Mouse (Mus musculus) heart, postnatal 25 days (tissue): ENCODE results near the gene Rhot2. TPM values are rescaled to one million over a fixed set of nuclear protein-coding genes. Genes with fewer than 3 reads are reported as not detected.

ENCODE experiments used
- DNase-seq: peaks from one replicate; pipeline ENCODE4 v3.0.0; 2022; ENCODE audit warnings: low spot score
- intact Hi-C: fragments of 180-260 bp; cut with DNase I; formaldehyde crosslinking; loops from one replicate; pipeline ENCODE4 v1.15.1; 2025
- total RNA-seq, 2 experiments: library from RNA; stranded (reverse); gene quantifications; 2 replicates each; pipeline ENCODE4 v1.2.3; 2021

The Rhot2 gene
- total RNA-seq, result 100 to 1,000 TPM; 120 to 125 TPM

DNA sequence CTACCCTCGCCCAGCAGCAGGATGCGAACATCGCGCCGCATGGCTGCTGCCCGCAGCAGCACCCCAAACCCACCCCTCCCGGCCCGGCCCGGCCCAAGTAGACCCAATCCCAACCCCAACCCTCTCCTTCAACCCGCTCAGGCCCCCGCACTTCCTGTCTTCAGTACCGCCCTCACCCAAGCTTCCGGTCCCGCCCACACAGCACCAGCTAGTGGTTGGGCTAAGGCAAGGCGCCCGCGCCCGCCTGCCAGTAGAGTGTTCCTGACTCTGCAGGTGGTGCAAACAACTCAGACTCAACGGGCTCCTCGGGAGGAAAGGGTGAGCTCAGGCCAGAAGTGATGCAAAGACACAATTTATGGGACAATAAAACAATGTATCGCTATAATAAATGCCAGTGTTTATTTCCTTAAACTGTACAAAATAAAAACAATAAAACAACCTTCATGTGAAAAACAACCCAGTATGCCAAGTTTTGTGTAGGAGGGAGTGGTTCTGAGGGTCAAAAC, at the start of gene Rhot2:
Gene Rhot2 (minus strand): TSS at position 456 of the 506 bp plus-strand sequence.
- intact Hi-C loops, result loop anchor here (1.0 kb wide), 1 partner anchor 15 kb away; no protein-coding TSS in a partner anchor

GRCm38 (mm10) chr17:25893975-25894617, 49.4 kb upstream of the Rhot2 start:
- intact Hi-C loops, result loop anchor here (1.0 to 10.0 kb wide), 5 partner anchors 19 to 198 kb away; partner anchors contain the start of genes Decr2, Nhlrc4 and Pigq
- DNase-seq, result no peak

More for the DNA sequence above, at the start of gene Rhot2:
- peak; percentile 89 for DNase-seq

DNA sequence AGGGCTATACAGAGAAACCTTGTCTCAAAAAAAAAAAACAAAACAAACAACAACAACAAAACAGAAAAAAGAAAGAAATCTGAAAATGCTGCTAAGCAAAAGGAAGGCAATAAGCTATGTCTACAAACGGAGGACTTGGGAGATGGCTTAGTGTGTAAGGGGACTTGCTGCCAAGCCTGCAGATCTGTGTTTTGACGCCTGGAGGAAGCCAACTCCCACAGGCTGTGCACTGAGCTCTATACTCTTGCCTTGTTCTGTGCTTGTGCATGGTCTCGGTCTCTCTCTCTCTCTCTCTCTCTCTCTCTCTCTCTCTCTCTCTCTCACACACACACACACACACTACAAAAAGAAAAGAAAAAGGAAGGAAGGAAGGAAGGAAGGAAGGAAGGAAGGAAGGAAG, 44.2 kb upstream of the Rhot2 start:
- intact Hi-C loops, result no loop called here

GRCm38 (mm10) chr17:25887467-25887866, 42.8 kb upstream of the Rhot2 start:
- no peak for DNase-seq
- intact Hi-C loops, result no loop called here

More for the DNA sequence above, 44.2 kb upstream of the Rhot2 start:
- no peak for DNase-seq

- no peak for DNase-seq
- intact Hi-C loops, result no loop called here
These were observed 42.2 kb upstream of the Rhot2 start for GRCm38 (mm10) chr17:25886806-25887205.

DNA sequence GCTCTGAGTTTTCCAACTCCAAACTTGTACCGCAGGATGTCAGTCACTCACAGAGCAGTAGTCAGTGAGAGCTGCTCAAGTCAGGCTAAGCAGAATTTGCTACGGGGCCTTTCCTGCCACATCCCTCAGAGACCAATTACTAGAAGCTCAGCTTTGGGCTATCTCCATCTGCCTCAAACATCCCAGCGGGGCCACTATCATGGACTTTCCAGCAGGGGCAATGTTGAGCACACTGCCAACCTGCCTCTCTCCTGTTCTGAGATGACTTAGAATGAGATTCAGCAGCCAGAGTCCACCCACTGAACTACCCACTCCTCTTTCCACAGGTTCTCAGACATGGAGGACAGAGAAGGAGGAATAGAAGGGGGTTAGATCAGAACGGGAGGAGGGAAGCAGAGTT, 41.0 kb upstream of the Rhot2 start:
- DNase-seq, result no peak
- intact Hi-C loops, result no loop called here

- intact Hi-C loops, result no loop called here
- no peak for DNase-seq
These were observed 39.2 kb upstream of the Rhot2 start for GRCm38 (mm10) chr17:25883824-25884223.

GRCm38 (mm10) chr17:25883268-25883667, 38.6 kb upstream of the Rhot2 start:
- no peak for DNase-seq
- intact Hi-C loops, result no loop called here

GRCm38 (mm10) chr17:25882306-25882705, 37.7 kb upstream of the Rhot2 start:
- DNase-seq, result no peak
- intact Hi-C loops, result no loop called here

DNA sequence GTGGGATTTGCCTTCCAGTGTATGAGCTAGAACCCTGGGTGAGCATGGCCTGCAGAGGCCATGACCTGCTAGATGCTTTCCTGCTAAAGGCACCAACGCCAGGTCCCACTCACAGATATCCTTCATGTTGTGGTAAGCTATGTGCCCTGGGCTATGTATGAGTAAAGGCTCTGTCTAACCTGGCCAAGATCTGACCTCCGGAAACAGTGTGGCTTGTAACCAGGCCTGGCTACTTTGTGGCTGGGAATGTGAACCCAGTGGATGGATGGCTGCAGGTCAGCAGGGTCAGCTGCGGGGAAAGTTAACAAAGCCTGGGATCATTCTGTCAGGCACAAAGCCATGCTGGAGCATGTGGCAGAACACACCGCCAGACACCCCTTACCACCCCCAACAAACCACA, 37.0 kb upstream of the Rhot2 start:
- intact Hi-C loops, result no loop called here
- DNase-seq, result no peak

DNA sequence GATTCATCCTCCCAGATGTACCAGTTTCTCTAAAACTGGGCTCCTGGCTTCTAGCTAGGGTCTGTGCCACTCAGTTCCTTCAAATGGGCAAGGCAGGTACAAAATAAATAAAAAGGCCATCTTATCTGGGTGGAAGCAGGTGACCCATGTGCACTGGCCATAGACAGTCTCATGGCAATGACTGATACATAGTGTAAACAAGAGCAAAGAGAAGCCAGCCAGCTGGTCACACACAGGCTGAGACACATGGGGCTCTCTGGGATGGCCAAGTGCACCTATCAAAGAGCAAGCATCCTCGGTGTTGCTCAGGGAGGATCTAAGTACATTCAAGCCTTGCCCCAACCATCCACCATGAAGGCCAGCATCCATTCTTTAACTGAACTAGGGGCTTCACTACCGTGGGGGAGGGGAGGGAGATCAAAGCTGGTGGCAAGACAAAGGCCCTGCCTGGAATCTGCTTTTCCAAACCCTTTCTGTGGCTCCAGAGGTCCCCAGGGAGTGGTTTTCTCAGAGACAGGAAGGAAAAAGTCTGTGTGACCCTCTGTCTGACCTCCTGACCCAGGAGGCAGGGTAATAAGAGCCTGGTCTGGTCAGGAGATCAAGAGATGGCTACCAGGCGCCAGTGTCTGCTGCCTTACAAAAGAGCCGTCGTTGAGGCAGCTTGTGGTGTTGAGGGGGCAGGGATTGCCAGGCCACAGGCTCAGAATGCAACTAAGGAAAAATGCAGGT, 36.4 kb upstream of the Rhot2 start:
- intact Hi-C loops, result no loop called here
- no peak for DNase-seq

- DNase-seq, result no peak
- intact Hi-C loops, result no loop called here
These were observed 35.7 kb upstream of the Rhot2 start, which contains the start of gene Wfikkn1 for GRCm38 (mm10) chr17:25880196-25880910. Gene Wfikkn1 (minus strand): TSS chr17:25880858.

DNA sequence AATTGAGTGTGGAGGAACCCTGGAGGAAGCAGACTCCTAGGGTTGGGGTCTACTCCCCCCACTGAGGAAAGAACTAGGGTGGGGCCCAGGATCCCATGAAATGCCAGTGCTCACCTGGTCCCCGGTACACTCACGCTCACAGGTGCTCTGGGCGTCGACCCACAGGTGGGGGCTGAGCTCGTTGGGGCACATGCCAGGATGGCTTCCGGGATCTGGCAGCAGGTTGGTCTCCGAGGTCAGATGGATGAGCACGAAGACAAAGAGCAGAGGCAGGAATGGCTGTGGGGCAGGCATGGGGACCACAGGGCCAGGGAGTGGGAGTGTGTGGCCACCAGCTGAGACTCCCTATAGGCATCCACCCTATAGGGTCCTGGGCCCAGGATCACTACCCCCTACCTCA, 35.1 kb upstream of the Rhot2 start:
- no peak for DNase-seq
- intact Hi-C loops, result no loop called here

DNA sequence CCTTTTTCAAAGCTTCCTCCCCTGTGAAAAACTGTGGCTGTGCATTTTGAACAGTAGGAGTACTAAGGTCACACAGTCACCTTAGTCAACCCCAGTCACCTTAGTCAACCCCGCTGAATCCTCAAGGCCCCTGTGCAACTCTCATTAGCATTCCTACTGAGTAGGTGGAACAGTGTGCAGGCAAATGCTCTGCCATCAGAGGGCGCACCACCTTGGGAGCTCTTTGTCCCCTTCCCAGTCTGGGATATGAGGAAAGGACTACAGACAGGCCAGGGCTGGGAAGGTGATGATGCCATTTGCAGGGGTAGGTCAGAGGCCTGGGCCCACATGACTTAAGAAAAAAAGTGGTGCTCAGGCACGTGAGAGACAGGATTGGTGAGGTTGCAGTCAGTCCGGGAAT, 34.6 kb upstream of the Rhot2 start:
- intact Hi-C loops, result no loop called here
- DNase-seq, result no peak

GRCm38 (mm10) chr17:25878611-25879180, 34.0 kb upstream of the Rhot2 start:
- intact Hi-C loops, result no loop called here
- no peak for DNase-seq

GRCm38 (mm10) chr17:25877741-25878610, 33.3 kb upstream of the Rhot2 start:
- no peak for DNase-seq
- intact Hi-C loops, result no loop called here

GRCm38 (mm10) chr17:25877025-25877424, 32.4 kb upstream of the Rhot2 start:
- no peak for DNase-seq
- intact Hi-C loops, result no loop called here

GRCm38 (mm10) chr17:25876347-25876915, 31.8 kb upstream of the Rhot2 start:
- intact Hi-C loops, result no loop called here
- no peak for DNase-seq
